Mouse (Mus musculus) embryo, embryonic 9.5 days (tissue): ENCODE data around the gene Psmc5.
A peak's percentile ranks its signal among the peaks of the same experiment; 100 is the strongest.

ENCODE experiments used
- DNase-seq: peaks from one replicate; pipeline ENCODE4 v3.0.0-alpha.2; 2017; ENCODE audit errors: extremely low spot score

Psmc5 gene

GRCm38 (mm10) chr11:106269060-106269431 lies 13.1 kb downstream of the Psmc5 start:
- peak; percentile 40 for DNase-seq

GRCm38 (mm10) chr11:106271131-106271793 lies 15.3 kb downstream of the Psmc5 start:
- peak; percentile 36 for DNase-seq

- no peak for DNase-seq
Measured at GRCm38 (mm10) chr11:106271794-106272643, 16.1 kb downstream of the Psmc5 start.

GRCm38 (mm10) chr11:106272644-106273310 lies 16.8 kb downstream of the Psmc5 start, which contains the start of gene Smarcd2:
Gene Smarcd2, minus strand, starts transcription at chr11:106272972.
- peak; percentile 100 for DNase-seq

GRCm38 (mm10) chr11:106273311-106273684 lies 17.3 kb downstream of the Psmc5 start:
- DNase-seq = no peak

GRCm38 (mm10) chr11:106273811-106274210 lies 17.9 kb downstream of the Psmc5 start:
- DNase-seq = no peak

GRCm38 (mm10) chr11:106274374-106274773 lies 18.4 kb downstream of the Psmc5 start:
- no peak for DNase-seq

GRCm38 (mm10) chr11:106274971-106275411 lies 19.0 kb downstream of the Psmc5 start:
- no peak for DNase-seq

GRCm38 (mm10) chr11:106276454-106276853 lies 20.5 kb downstream of the Psmc5 start, which contains the start of gene Tcam1:
Gene Tcam1, plus strand, starts transcription at chr11:106276672.
- DNase-seq = peak; percentile 92

GRCm38 (mm10) chr11:106282452-106282851 lies 26.5 kb downstream of the Psmc5 start:
- DNase-seq = no peak

GRCm38 (mm10) chr11:106283371-106283770 lies 27.4 kb downstream of the Psmc5 start:
- no peak for DNase-seq

GRCm38 (mm10) chr11:106284126-106284525 lies 28.2 kb downstream of the Psmc5 start:
- DNase-seq = no peak

- no peak for DNase-seq
Measured at GRCm38 (mm10) chr11:106286206-106286605, 30.3 kb downstream of the Psmc5 start.

- no peak for DNase-seq
Measured at GRCm38 (mm10) chr11:106286987-106287386, 31.0 kb downstream of the Psmc5 start.

GRCm38 (mm10) chr11:106289369-106289768 lies 33.4 kb downstream of the Psmc5 start:
- DNase-seq = no peak

- DNase-seq = no peak
Measured at GRCm38 (mm10) chr11:106290376-106290775, 34.4 kb downstream of the Psmc5 start.

- no peak for DNase-seq
Measured at GRCm38 (mm10) chr11:106291861-106292260, 35.9 kb downstream of the Psmc5 start.

- no peak for DNase-seq
Measured at GRCm38 (mm10) chr11:106301765-106302164, 45.8 kb downstream of the Psmc5 start, which contains the start of gene Gh. Gene Gh, minus strand, starts transcription at chr11:106301865.

GRCm38 (mm10) chr11:106302634-106303033 lies 46.7 kb downstream of the Psmc5 start:
- peak; percentile 74 for DNase-seq

- DNase-seq = no peak
Measured at GRCm38 (mm10) chr11:106305348-106306064, 49.6 kb downstream of the Psmc5 start.

- no peak for DNase-seq
Measured at GRCm38 (mm10) chr11:106306065-106306385, 50.1 kb downstream of the Psmc5 start.

GRCm38 (mm10) chr11:106306758-106307157 lies 50.8 kb downstream of the Psmc5 start:
- no peak for DNase-seq
